Comparison of ENCODE assay signal across 33 mouse cellular contexts in genomic region chr10:95628338-95628737, GRCm38 (mm10). TPM values are rescaled to one million over a fixed set of nuclear protein-coding genes. Genes with fewer than 3 reads are reported as not detected.
"Had no signal": no experiment of that assay in that cellular context is flagged by ENCODE, and none has a peak within 500 bp of the region (broad histone marks: within the 10 kb centered on the region; RNA-seq: fewer than 3 reads in every experiment).

No protein-coding gene starts in this region.

- H3K27me3 ChIP-seq: heart, embryonic 15.5 days; hindbrain, embryonic 13.5 days; hindbrain, embryonic 15.5 days; kidney, embryonic 15.5 days; limb, embryonic 13.5 days; limb, embryonic 15.5 days; liver, embryonic 13.5 days had no signal

- H3K4me3 ChIP-seq: heart, adult 2 months; heart, embryonic 13.5 days; heart, embryonic 15.5 days; hindbrain, embryonic 13.5 days; hindbrain, embryonic 15.5 days; kidney, embryonic 15.5 days; limb, embryonic 13.5 days; limb, embryonic 15.5 days; liver, embryonic 13.5 days had no signal

- DNase-seq: gastrocnemius, postnatal 14 days; gastrocnemius, postnatal 36 days; heart, adult 11 months; heart, adult 2 months; heart, postnatal 14 days; heart, postnatal 36 days; kidney, adult 11 months; kidney, adult 2 months; kidney, adult 9 months; kidney, postnatal 14 days; kidney, postnatal 36 days; layer of hippocampus, adult 9-11 months; layer of hippocampus, postnatal 36 days; left cerebral cortex, postnatal 4 days; liver, embryonic 13.5 days had no signal

- H3K4me2 ChIP-seq: heart, embryonic 11.5 days; heart, embryonic 13.5 days; heart, embryonic 15.5 days; hindbrain, embryonic 13.5 days; hindbrain, embryonic 15.5 days; kidney, embryonic 15.5 days; limb, embryonic 13.5 days; limb, embryonic 15.5 days; liver, embryonic 13.5 days had no signal

- H3K36me3 ChIP-seq: heart, embryonic 13.5 days; heart, embryonic 15.5 days; hindbrain, embryonic 13.5 days; hindbrain, embryonic 15.5 days; kidney, embryonic 15.5 days; limb, embryonic 13.5 days; limb, embryonic 15.5 days; liver, embryonic 13.5 days had no signal

RNA-seq across cellular contexts. Expression of gene Anapc15-ps, which starts 44.9 kb away (rescaled TPM):
- polyA plus RNA-seq: gonadal fat pad, adult 2 months; heart, adult 2 months; heart, embryonic 11.5 days; heart, embryonic 13.5 days; heart, embryonic 15.5 days; heart, postnatal 0 days; hindbrain, embryonic 11.5 days; hindbrain, embryonic 13.5 days; hindbrain, embryonic 15.5 days; hindbrain, postnatal 0 days; intestine, embryonic 14.5 days; intestine, embryonic 16.5 days; kidney, adult 2 months; kidney, postnatal 0 days; large intestine, adult 2 months; limb, embryonic 11.5 days; limb, embryonic 15.5 days; liver, adult 2 months; liver, embryonic 13.5 days had no signal
